Mouse (Mus musculus): ENCODE measurements around the gene Pde8a.

Gene Pde8a

DNA sequence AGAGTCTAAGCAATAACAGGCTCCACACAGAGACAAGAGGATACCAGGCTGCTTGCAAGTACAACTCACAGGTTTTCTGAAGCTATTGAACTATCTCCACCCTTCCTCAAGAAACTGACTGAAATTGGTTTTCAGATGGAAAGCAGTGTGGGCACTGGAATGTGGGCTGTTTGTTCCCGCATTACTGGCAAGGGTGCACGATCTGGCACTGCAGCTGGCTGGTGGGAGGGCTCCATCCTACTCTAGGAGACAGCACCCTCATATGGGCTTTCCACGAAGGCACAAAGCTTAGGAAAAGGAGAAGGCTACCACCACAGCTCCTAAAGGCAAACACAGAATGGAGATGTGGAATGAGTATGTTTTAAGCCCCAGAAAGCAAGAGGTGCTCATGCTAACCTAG lies 156.3 kb downstream of the Pde8a start:
- no peak for TF ChIP-seq GATA4 (IDR thresholded peaks at IDR 0.05; ENCODE audit: insufficient replicate concordance, low read length)

- no peak for TF ChIP-seq GATA4 (IDR thresholded peaks at IDR 0.05; ENCODE audit: insufficient replicate concordance, low read length)
Measured at GRCm38 (mm10) chr7:81371811-81372210, 158.4 kb downstream of the Pde8a start.

GRCm38 (mm10) chr7:81372337-81372920 lies 159.0 kb downstream of the Pde8a start:
- TF ChIP-seq GATA4 (IDR thresholded peaks at IDR 0.05; ENCODE audit: insufficient replicate concordance, low read length): no peak

- no peak for TF ChIP-seq GATA4 (IDR thresholded peaks at IDR 0.05; ENCODE audit: insufficient replicate concordance, low read length)
Measured at GRCm38 (mm10) chr7:81379363-81379762, 166.0 kb downstream of the Pde8a start.
